Comparison of ENCODE assay signal across 18 mouse cellular contexts in the genomic region with DNA sequence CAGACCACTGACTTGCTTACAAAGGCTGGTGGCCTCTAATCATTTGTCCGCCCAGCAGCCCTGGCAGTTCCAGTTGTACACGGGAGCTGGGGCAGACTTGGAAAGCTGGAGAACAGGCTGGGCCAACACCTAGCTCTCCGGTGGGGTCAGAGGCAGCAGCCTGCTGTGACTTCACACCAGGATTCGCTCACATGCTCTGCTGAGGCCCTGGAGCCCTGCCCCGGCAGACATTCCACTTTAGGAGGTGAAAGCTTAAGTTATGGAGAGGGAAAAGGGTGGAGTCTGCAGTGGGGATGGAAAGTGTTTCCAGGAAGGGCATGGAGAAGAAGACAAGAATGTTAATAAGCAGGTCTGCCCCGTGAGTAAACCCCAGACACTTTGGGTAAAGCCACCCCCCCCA. TPM values are rescaled to one million over a fixed set of nuclear protein-coding genes. Genes with fewer than 3 reads are reported as not detected.
A peak's percentile ranks its signal among the peaks of the same experiment; 100 is the strongest.
DNase-seq lines count a peak whose midpoint lies in the region; ATAC-seq lines count a peak whose summit lies in the region.
"Had no signal": no experiment of that assay in that cellular context is flagged by ENCODE, and none has a peak within 500 bp of the region (broad histone marks: within the 10 kb centered on the region; RNA-seq: fewer than 3 reads in every experiment).

No protein-coding gene starts in this region.

- no peak overlapping the region for H3K4me3 ChIP-seq in kidney, embryonic 16.5 days (ENCODE audit: low read length)
- no peak overlapping the region for H3K4me3 ChIP-seq in kidney, embryonic 14.5 days (ENCODE audit: low read length)
- H3K4me3 ChIP-seq in intestine, embryonic 15.5 days (replicated peaks) = no peak overlapping the region
- no peak overlapping the region for H3K4me3 ChIP-seq in stomach, embryonic 15.5 days (replicated peaks)
- H3K4me3 ChIP-seq: embryonic facial prominence, embryonic 13.5 days; neural tube, embryonic 12.5 days had no signal

- no peaks in the 10 kb centered on the region for H3K36me3 ChIP-seq in kidney, embryonic 16.5 days (ENCODE audit: insufficient read depth, low read length)
- H3K36me3 ChIP-seq in kidney, embryonic 14.5 days (ENCODE audit: control insufficient read depth, insufficient read depth, low read length) = no peaks in the 10 kb centered on the region
- no peaks in the 10 kb centered on the region for H3K36me3 ChIP-seq in intestine, embryonic 15.5 days
- H3K36me3 ChIP-seq in stomach, embryonic 15.5 days = no peaks in the 10 kb centered on the region
- H3K36me3 ChIP-seq: embryonic facial prominence, embryonic 13.5 days; neural tube, embryonic 12.5 days had no signal

- WGBS in kidney, embryonic 16.5 days = 31% methylated on average over 6 of the region's 6 CpGs
- WGBS in kidney, embryonic 14.5 days = 20% methylated on average over 6 of the region's 6 CpGs
- 25% methylated on average over 6 of the region's 6 CpGs for WGBS in intestine, embryonic 15.5 days
- 24% methylated on average over 6 of the region's 6 CpGs for WGBS in stomach, embryonic 15.5 days

- no peaks in the 10 kb centered on the region for H3K27me3 ChIP-seq in kidney, embryonic 16.5 days (ENCODE audit: insufficient read depth, low read length)
- no peaks in the 10 kb centered on the region for H3K27me3 ChIP-seq in kidney, embryonic 14.5 days (ENCODE audit: control insufficient read depth, insufficient read depth, low read length)
- no peaks in the 10 kb centered on the region for H3K27me3 ChIP-seq in intestine, embryonic 15.5 days (replicated peaks)
- no peaks in the 10 kb centered on the region for H3K27me3 ChIP-seq in stomach, embryonic 15.5 days (replicated peaks)
- H3K27me3 ChIP-seq: embryonic facial prominence, embryonic 13.5 days had no signal

- H3K27ac ChIP-seq in kidney, embryonic 16.5 days (ENCODE audit: low read length) = no peak overlapping the region
- no peak overlapping the region for H3K27ac ChIP-seq in kidney, embryonic 14.5 days (ENCODE audit: low read depth, low read length)
- H3K27ac ChIP-seq in intestine, embryonic 15.5 days = 0 out of 2 replicates have a peak overlapping the region, but pooled peaks have one; percentile 18
- H3K27ac ChIP-seq in stomach, embryonic 15.5 days = 0 out of 2 replicates have a peak overlapping the region, but pooled peaks have one; percentile 32
- H3K27ac ChIP-seq: embryonic facial prominence, embryonic 13.5 days; neural tube, embryonic 12.5 days had no signal

- ATAC-seq in kidney, embryonic 16.5 days (ENCODE audit: low FRiP score, low TSS enrichment) = no peak
- ATAC-seq in kidney, embryonic 14.5 days (ENCODE audit: low FRiP score, low TSS enrichment) = no peak
- ATAC-seq in intestine, embryonic 15.5 days = peak; percentile 64
- ATAC-seq in stomach, embryonic 15.5 days (ENCODE audit: insufficient read depth, low FRiP score, low read depth) = no peak; the same call in 1 of the 2 replicates
- ATAC-seq: hindbrain, embryonic 16.5 days had no signal

- peak; percentile 58 for DNase-seq in ES-CJ7 (ENCODE audit: low read depth, low spot score)
- no peak for DNase-seq in thymus, postnatal 36 days
- no peak for DNase-seq in left cerebral cortex, postnatal 36 days (ENCODE audit: low spot score in 2 of 2)
- DNase-seq: adrenal gland, postnatal 14 days; B cell, adult 2 months; cerebellum, adult 2 months; gastrocnemius, postnatal 14 days; kidney, adult 2 months; lung, adult 2 months had no signal

- intact Hi-C loops in left cerebral cortex, postnatal 36 days (cut with DNase I) = no loop called here

- no peaks in the 10 kb centered on the region for H3K9me3 ChIP-seq in kidney, embryonic 16.5 days (ENCODE audit: low read length)
- no peaks in the 10 kb centered on the region for H3K9me3 ChIP-seq in kidney, embryonic 14.5 days (ENCODE audit: control insufficient read depth, low read length)
- no peaks in the 10 kb centered on the region for H3K9me3 ChIP-seq in intestine, embryonic 15.5 days
- H3K9me3 ChIP-seq in stomach, embryonic 15.5 days = no peaks in the 10 kb centered on the region
- H3K9me3 ChIP-seq: embryonic facial prominence, embryonic 13.5 days; neural tube, embryonic 12.5 days had no signal

- H3K9ac ChIP-seq in kidney, embryonic 16.5 days (replicated peaks; ENCODE audit: low read length) = 0 out of 2 replicates have a peak overlapping the region, but pooled peaks have one; percentile 16
- no peak overlapping the region for H3K9ac ChIP-seq in kidney, embryonic 14.5 days (ENCODE audit: low read depth, low read length)
- H3K9ac ChIP-seq in intestine, embryonic 15.5 days = no peak overlapping the region
- H3K9ac ChIP-seq in stomach, embryonic 15.5 days = no peak overlapping the region
- H3K9ac ChIP-seq: embryonic facial prominence, embryonic 13.5 days; neural tube, embryonic 12.5 days had no signal

- H3K4me2 ChIP-seq in kidney, embryonic 16.5 days (replicated peaks; ENCODE audit: low read depth, low read length) = no peak overlapping the region
- H3K4me2 ChIP-seq in kidney, embryonic 14.5 days (replicated peaks; ENCODE audit: low read depth, low read length) = no peak overlapping the region
- H3K4me2 ChIP-seq in intestine, embryonic 15.5 days (replicated peaks) = no peak overlapping the region
- H3K4me2 ChIP-seq in stomach, embryonic 15.5 days = no peak overlapping the region
- H3K4me2 ChIP-seq: embryonic facial prominence, embryonic 13.5 days; heart, embryonic 11.5 days; liver, embryonic 11.5 days; neural tube, embryonic 12.5 days had no signal

- no peaks in the 10 kb centered on the region for H3K4me1 ChIP-seq in kidney, embryonic 16.5 days (ENCODE audit: insufficient read depth, low read length)
- no peaks in the 10 kb centered on the region for H3K4me1 ChIP-seq in kidney, embryonic 14.5 days (ENCODE audit: control insufficient read depth, insufficient read depth, low read length)
- H3K4me1 ChIP-seq in intestine, embryonic 15.5 days (replicated peaks) = peaks cover 10% of the 10 kb centered on the region; the same call in 1 of the 2 replicates
- 0 out of 2 replicates have a peak, but pooled peaks cover 3% of the 10 kb centered on the region for H3K4me1 ChIP-seq in stomach, embryonic 15.5 days
- H3K4me1 ChIP-seq: neural tube, embryonic 12.5 days had no signal

RNA-seq across cellular contexts. Expression of gene Tcf7l2, which starts 19.2 kb away (rescaled TPM):
- 50.1 and 68.9 TPM in 2 replicates for polyA plus RNA-seq in kidney, embryonic 16.5 days (2015; fragmentation: Nextera tagmentation; extraction: Ambion mirVana)
- polyA plus RNA-seq in kidney, embryonic 14.5 days (2014; fragmentation: Nextera tagmentation; extraction: Ambion mirVana) = 65.8 and 80.8 TPM in 2 replicates
- polyA plus RNA-seq in intestine, embryonic 15.5 days (2015; fragmentation: Nextera tagmentation; extraction: Ambion mirVana) = 65.0 and 78.9 TPM in 2 replicates
- polyA plus RNA-seq in stomach, embryonic 15.5 days (2015; fragmentation: Nextera tagmentation; extraction: Ambion mirVana) = 85.2 and 89.4 TPM in 2 replicates
- 10 to 100 TPM in 1 of 2 experiments, 1 to 10 TPM in 1; 8.5 to 10.6 TPM for total RNA-seq in left cerebral cortex, postnatal 36 days (2021)

Comparison
In these comparisons a context has a peak if more than half of its experiments do, and no peak if none do; other contexts are left out.
1. H3K27ac ChIP-seq: peak in intestine, embryonic 15.5 days (single experiment) and stomach, embryonic 15.5 days (single experiment); none in kidney, embryonic 16.5 days (single experiment) and kidney, embryonic 14.5 days (single experiment).